Mouse (Mus musculus) monocyte, adult 5-6 weeks (primary cell): ENCODE results near the gene Klk9. TPM values are rescaled to one million over a fixed set of nuclear protein-coding genes. Genes with fewer than 3 reads are reported as not detected.

Experiments
- ATAC-seq: fragments of 153-309, 156-312 bp; replicated peaks from 2 replicates; pipeline ENCODE4 v1.8.0; 2017; ENCODE audit warnings: mild to moderate bottlenecking; ENCODE audit not compliant: low TSS enrichment, insufficient number of reproducible peaks, severe bottlenecking, poor library complexity, low FRiP score
- total RNA-seq: library from RNA; stranded (forward); fragments of 200-1000, 200-491, 200-594 nt; gene quantifications from 3 replicates; pipeline ENCODE4 v1.2.3, GENCODE M21; 2017

The Klk9 gene
- not detected in 3 replicates for total RNA-seq

GRCm38 (mm10) chr7:43791591-43791990 lies at the start of gene Klk9:
TSS of gene Klk9 (plus strand) at chr7:43791891.
- ATAC-seq, result no peak

DNA sequence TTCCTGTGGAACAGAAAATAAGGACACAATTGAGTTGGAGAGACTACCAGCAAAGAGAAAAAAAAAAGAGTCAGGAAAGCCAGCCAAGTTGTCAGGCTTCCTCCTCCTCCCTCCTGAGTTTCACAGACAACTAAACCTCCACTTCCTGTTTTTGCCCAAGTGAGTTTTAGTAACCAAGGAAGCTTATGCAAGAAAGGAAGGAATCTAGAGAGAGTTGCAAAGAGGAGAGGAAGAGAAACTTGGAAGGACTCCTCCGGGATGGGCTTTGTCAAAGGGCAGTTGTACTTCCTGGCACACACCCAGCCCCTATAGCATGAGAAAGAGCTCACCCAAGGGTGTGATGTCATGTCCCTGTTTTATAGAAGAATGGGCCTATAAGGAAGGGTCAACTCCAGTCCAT lies 43.9 kb upstream of the Klk9 start:
- peak; percentile 63 for ATAC-seq

- no peak for ATAC-seq
Measured at GRCm38 (mm10) chr7:43752806-43753205, 38.9 kb upstream of the Klk9 start.

GRCm38 (mm10) chr7:43766484-43766883 lies 25.2 kb upstream of the Klk9 start:
- ATAC-seq, result no peak

DNA sequence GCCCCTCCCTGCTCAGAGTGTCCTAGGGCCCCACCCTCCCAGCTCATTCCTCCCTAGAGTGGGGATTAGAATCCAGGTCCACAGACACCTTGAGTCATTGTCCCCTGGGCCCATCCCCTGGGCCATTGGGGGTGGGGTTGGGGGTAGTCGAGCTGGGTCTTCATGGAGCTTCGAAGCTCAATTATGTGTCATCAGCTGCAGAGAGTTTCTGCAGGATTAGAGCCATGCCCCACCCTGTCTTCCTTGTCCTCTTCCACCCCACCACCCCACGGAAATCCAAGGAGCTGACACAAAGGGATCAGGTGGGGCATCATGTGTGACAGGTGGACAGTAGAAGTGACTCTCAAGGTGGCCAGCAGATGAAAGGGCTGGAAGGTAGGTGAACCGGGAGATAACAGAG lies 23.1 kb upstream of the Klk9 start, which contains the start of gene Klk12:
Klk12 (plus strand) TSS at position 301 of the 400 bp plus-strand sequence.
- ATAC-seq, result no peak

DNA sequence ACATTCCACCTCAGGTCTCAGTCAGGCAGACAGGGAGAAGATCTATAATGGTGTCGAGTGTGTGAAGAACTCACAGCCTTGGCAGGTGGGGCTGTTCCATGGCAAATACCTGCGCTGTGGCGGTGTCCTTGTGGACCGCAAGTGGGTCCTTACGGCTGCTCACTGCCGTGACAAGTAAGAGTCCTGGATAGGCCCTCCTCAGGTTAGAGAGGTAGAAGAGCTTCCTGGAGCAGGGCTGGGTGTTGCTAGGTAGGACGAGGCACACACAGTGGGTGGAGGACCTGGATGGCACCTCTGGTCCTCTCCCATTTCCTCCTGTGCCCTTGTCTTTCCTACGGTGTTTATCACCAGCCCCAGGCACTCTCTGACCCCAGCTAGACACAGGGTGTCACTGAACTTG lies 22.1 kb upstream of the Klk9 start:
- no peak for ATAC-seq

- ATAC-seq, result no peak
Measured at GRCm38 (mm10) chr7:43770701-43771100, 21.0 kb upstream of the Klk9 start.

GRCm38 (mm10) chr7:43771916-43772315 lies 19.8 kb upstream of the Klk9 start:
- no peak for ATAC-seq

DNA sequence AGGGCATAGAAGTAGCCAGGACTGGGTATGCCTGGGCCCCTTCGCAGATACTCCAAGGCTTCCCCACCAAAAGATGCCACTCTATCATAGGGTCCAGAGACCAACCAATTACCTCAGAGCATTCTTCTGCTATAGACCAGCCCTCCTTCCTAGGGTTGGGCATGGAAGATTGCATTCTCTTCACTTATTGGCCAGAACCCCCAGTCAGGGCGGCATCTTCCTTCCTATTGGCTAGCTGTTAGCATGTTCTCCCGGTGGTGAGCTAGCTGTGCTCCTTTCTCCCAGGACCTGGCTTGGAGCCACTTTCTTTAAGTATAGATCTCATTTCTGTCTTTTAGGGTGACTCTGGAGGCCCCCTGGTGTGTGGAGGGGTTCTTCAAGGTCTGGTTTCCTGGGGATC lies 18.8 kb upstream of the Klk9 start:
- ATAC-seq, result no peak

GRCm38 (mm10) chr7:43774364-43774763 lies 17.3 kb upstream of the Klk9 start, which contains the start of gene Klk11:
TSS of gene Klk11 (plus strand) at chr7:43774604.
- no peak for ATAC-seq

- no peak for ATAC-seq
Measured at GRCm38 (mm10) chr7:43774802-43775201, 16.9 kb upstream of the Klk9 start.

DNA sequence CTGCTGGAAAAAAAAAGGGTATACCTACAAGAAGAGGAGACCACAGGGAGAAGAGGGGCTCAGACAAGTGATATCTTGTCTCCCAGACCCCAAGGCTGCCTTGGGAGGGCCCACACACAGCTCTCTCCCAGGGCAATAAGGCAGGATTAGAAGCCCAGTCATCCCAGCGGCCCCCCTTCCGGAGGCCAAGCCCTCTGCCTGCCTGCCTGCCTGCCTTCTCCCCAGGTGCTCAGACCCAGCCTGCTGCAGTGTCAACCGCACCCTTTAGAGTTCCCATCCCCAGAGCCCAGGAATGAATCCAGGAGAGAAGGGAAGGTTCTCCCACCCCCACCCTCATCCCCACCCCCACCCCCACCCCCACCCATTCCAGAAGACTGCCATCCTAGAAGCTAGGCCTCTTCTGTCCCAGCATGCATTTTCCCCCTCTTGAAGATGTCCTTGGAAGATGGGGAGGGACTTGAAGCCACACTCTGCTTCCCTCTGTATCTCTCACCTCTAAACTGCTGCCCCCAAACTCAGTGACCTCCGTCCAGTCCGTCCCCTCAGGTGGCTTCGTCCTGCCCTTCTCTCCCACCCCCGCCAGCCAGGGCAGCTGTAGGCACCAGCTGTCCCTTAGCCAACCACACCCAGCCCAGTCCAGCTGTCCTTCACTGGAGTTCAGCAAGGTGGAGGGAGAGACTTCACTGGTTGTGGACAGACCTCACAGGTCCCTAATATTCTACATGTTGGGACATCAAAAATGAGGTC lies 16.2 kb upstream of the Klk9 start:
- no peak for ATAC-seq

- no peak for ATAC-seq
Measured at GRCm38 (mm10) chr7:43776506-43776905, 15.2 kb upstream of the Klk9 start.

GRCm38 (mm10) chr7:43777423-43777822 lies 14.3 kb upstream of the Klk9 start:
- no peak for ATAC-seq

GRCm38 (mm10) chr7:43778176-43778970 lies 13.3 kb upstream of the Klk9 start:
- ATAC-seq, result no peak

GRCm38 (mm10) chr7:43780241-43780640 lies 11.4 kb upstream of the Klk9 start:
- no peak for ATAC-seq

GRCm38 (mm10) chr7:43780746-43781145 lies 10.9 kb upstream of the Klk9 start, which contains the start of gene Klk10:
TSS of gene Klk10 (plus strand) at chr7:43781035.
- no peak for ATAC-seq

- no peak for ATAC-seq
Measured at GRCm38 (mm10) chr7:43781541-43781940, 10.2 kb upstream of the Klk9 start.

DNA sequence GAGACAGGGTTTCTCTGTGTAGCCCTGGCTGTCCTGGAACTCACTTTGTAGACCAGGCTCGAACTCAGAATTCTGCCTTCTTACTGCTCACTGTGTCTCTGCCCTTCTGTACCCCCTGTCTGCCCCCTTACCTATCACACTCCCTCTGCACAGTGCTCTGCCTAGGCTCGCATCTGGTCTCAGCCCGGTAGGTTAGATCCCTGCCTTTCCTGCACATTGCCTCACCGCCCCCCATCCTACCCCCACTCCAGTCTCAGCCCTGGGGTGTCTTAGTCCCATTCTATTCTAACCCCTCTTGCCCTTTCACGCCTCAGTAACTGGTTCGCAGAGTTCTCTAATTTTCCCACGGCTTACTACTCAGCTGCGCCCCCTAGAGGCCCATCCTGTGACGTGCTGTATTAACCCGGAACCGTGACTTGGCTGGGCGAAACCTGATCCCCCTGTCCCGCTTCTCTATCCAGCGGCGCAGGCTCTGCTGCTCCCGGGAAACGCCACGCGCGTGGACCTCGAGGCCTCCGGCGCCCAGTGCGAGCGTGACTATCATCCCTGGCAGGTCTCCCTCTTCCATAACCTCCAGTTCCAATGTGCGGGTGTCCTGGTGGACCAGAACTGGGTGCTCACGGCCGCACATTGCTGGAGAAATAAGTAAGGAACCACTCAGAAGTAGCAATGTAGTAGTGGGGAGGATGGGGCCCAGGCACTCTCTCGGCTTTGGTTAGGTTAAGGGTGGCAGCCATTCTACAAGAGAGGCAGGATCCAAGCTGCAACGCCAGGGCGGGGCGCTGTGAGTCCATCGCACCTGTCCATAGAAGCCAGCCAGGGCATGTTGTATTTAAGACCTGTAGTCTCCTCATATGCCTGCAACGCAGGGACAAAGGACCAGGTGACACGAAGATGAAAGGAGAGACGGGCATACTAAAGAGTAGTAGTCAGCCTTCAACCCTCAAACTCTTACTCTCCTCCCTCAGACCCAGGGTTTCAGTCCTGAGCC lies 9.1 kb upstream of the Klk9 start:
- ATAC-seq, result peak; percentile 69; the same call in 1 of the 2 replicates
